ENCODE assay signal across 13 mouse cellular contexts in the genomic region with DNA sequence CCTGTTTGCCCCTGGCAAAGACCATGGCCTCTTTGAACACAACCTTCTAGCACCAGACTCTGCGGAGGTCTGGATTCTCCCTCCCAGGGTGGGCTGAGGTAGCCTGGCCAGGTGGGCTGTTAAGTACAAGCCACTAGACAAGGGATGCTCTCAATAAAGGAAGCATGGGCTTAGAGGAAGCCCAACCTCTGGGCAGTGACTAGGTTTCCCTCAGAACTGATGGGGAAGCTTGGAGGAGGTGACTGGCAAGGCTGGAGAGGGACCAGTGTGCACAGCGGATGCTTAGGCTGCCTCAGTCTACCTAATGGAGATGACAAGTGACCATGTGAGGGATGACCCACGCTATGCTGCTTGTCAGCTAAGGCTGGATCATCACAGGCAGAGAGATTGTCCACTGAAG.
"Had no signal": no experiment of that assay in that cellular context is flagged by ENCODE, and none has a peak within 500 bp of the region (broad histone marks: within the 10 kb centered on the region; RNA-seq: fewer than 3 reads in every experiment).

No protein-coding gene starts in this region.

- DNase-seq: lung, adult 18-20 months; lung, embryonic 14.5 days; lung, postnatal 10 days; lung, postnatal 4 days; midbrain, embryonic 14.5 days; retina, postnatal 1 day; right cerebral cortex, adult 18-20 months; right cerebral cortex, postnatal 25 days; right cerebral cortex, postnatal 4 days; spleen, adult 18-20 months; thymus, adult 2 months; thymus, postnatal 25 days; thymus, postnatal 4 days had no signal
